Mouse (Mus musculus): ENCODE data around the gene Arhgap19. TPM values are rescaled to one million over a fixed set of nuclear protein-coding genes. Genes with fewer than 3 reads are reported as not detected.
A peak's percentile ranks its signal among the peaks of the same experiment; 100 is the strongest.

The Arhgap19 gene
- polyA plus RNA-seq, 1 experiment from 2014 or later, result 11.9 TPM

DNA sequence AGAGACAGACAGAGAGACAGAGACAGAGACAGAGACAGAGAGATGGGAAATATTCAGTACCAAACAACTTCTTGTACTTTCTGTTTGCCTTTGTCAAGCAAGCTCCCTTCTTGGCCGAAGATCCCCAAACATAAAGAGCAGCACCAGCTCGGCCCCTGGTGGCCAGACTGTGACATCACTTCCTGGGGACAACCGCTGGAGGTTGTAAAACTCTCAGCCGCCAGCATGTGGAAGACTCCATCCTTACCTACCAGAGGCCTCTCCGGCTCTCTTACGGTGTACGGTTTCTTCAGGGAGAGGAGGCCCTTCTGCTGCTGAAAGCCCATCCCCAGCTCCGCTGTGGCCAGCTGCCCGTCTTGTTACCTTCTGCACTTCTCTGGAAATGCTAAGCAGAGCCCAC, 40.3 kb downstream of the Arhgap19 start:
- no peak for ATAC-seq (ENCODE audit: extremely low read depth, insufficient number of reproducible peaks, low FRiP score, low TSS enrichment)
- H3K9ac ChIP-seq, result no peak overlapping the region
- no peaks in the 10 kb centered on the region for H3K9me3 ChIP-seq
- H3K27me3 ChIP-seq (replicated peaks), result no peaks in the 10 kb centered on the region
- H3K4me3 ChIP-seq, result no peak overlapping the region
- WGBS, result 47% methylated on average over 9 of the region's 9 CpGs
- no peak overlapping the region for H3K27ac ChIP-seq (replicated peaks)
- H3K4me2 ChIP-seq, result no peak overlapping the region
- no peaks in the 10 kb centered on the region for H3K36me3 ChIP-seq
- no peaks in the 10 kb centered on the region for H3K4me1 ChIP-seq

DNA sequence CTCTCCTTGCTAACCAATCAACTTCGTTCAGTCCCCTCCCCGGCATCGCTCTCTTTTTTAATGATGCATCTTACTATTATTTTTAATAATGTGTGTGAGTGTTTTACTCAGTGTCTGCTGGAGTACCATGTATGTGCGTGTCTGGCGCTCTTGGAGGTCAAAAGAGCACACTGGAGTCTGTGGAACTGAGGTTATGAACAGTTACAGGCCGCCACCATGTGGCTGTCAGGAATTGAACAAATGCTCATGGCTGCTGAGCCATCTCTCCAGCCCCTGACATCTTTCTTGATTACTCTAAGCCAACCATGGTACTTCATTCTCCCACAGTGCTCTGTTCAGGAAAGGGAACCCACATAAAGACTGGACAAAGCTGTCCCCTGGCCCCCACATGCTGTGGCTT, 42.1 kb downstream of the Arhgap19 start:
- Histone ChIP-seq H3K4me1 (no peaks in the 10 kb centered on the region), H3K27ac (replicated peaks) (no peak overlapping the region), H3K36me3 (no peaks in the 10 kb centered on the region), H3K27me3 (replicated peaks) (peaks cover 7% of the 10 kb centered on the region; the same call in 1 of the 2 replicates), H3K4me3 (no peak overlapping the region), H3K9ac (no peak overlapping the region), H3K4me2 (no peak overlapping the region), H3K9me3 (no peaks in the 10 kb centered on the region)
- no peak for ATAC-seq (ENCODE audit: extremely low read depth, insufficient number of reproducible peaks, low FRiP score, low TSS enrichment)
- WGBS, result 69% methylated on average over 6 of the region's 6 CpGs

GRCm38 (mm10) chr19:41759270-41759669, 42.6 kb downstream of the Arhgap19 start:
- no peak overlapping the region for H3K9ac ChIP-seq
- no peak overlapping the region for H3K4me3 ChIP-seq
- ATAC-seq (ENCODE audit: extremely low read depth, insufficient number of reproducible peaks, low FRiP score, low TSS enrichment), result no peak
- H3K4me1 ChIP-seq, result no peaks in the 10 kb centered on the region
- WGBS, result 84% methylated on average over 5 of the region's 5 CpGs
- H3K27ac ChIP-seq (replicated peaks), result no peak overlapping the region
- H3K27me3 ChIP-seq (replicated peaks), result peaks cover 7% of the 10 kb centered on the region; the same call in 1 of the 2 replicates
- no peak overlapping the region for H3K4me2 ChIP-seq
- no peaks in the 10 kb centered on the region for H3K36me3 ChIP-seq
- H3K9me3 ChIP-seq, result no peaks in the 10 kb centered on the region

- no peaks in the 10 kb centered on the region for H3K4me1 ChIP-seq
- H3K27ac ChIP-seq (replicated peaks), result no peak overlapping the region
- no peak for ATAC-seq (ENCODE audit: extremely low read depth, insufficient number of reproducible peaks, low FRiP score, low TSS enrichment)
- 76% methylated on average over 15 of the region's 15 CpGs for WGBS
- H3K4me3 ChIP-seq, result no peak overlapping the region
- H3K36me3 ChIP-seq, result no peaks in the 10 kb centered on the region
- H3K4me2 ChIP-seq, result no peak overlapping the region
- H3K27me3 ChIP-seq (replicated peaks), result peaks cover 34% of the 10 kb centered on the region
- no peak overlapping the region for H3K9ac ChIP-seq
- H3K9me3 ChIP-seq, result no peaks in the 10 kb centered on the region
Measured at GRCm38 (mm10) chr19:41754760-41755159, 47.1 kb downstream of the Arhgap19 start.

- Histone ChIP-seq H3K9me3 (no peaks in the 10 kb centered on the region), H3K4me1 (no peaks in the 10 kb centered on the region), H3K4me3 (no peak overlapping the region), H3K27me3 (replicated peaks) (peaks cover 39% of the 10 kb centered on the region), H3K9ac (no peak overlapping the region), H3K27ac (replicated peaks) (no peak overlapping the region), H3K4me2 (no peak overlapping the region), H3K36me3 (no peaks in the 10 kb centered on the region)
- WGBS, result 68% methylated on average over 11 of the region's 11 CpGs
- no peak for ATAC-seq (ENCODE audit: extremely low read depth, insufficient number of reproducible peaks, low FRiP score, low TSS enrichment)
Measured at GRCm38 (mm10) chr19:41751906-41752305, 49.9 kb downstream of the Arhgap19 start.

GRCm38 (mm10) chr19:41747436-41747835, 54.4 kb downstream of the Arhgap19 start:
- no peak overlapping the region for H3K4me2 ChIP-seq
- H3K27ac ChIP-seq (replicated peaks), result no peak overlapping the region
- WGBS, result 80% methylated on average over 14 of the region's 14 CpGs
- no peak for ATAC-seq (ENCODE audit: extremely low read depth, insufficient number of reproducible peaks, low FRiP score, low TSS enrichment)
- no peak overlapping the region for H3K9ac ChIP-seq
- no peaks in the 10 kb centered on the region for H3K9me3 ChIP-seq
- peaks cover 64% of the 10 kb centered on the region for H3K27me3 ChIP-seq (replicated peaks)
- no peak overlapping the region for H3K4me3 ChIP-seq
- H3K4me1 ChIP-seq, result peaks cover 21% of the 10 kb centered on the region
- H3K36me3 ChIP-seq, result no peaks in the 10 kb centered on the region

- no peak for ATAC-seq (ENCODE audit: extremely low read depth, insufficient number of reproducible peaks, low FRiP score, low TSS enrichment)
- H3K36me3 ChIP-seq, result no peaks in the 10 kb centered on the region
- H3K4me2 ChIP-seq, result no peak overlapping the region
- no peak overlapping the region for H3K27ac ChIP-seq (replicated peaks)
- no peak overlapping the region for H3K4me3 ChIP-seq
- no peaks in the 10 kb centered on the region for H3K9me3 ChIP-seq
- peaks cover 66% of the 10 kb centered on the region for H3K27me3 ChIP-seq (replicated peaks)
- H3K4me1 ChIP-seq, result peaks cover 21% of the 10 kb centered on the region
- WGBS, result 46% methylated on average over 15 of the region's 15 CpGs
- H3K9ac ChIP-seq, result no peak overlapping the region
Measured at GRCm38 (mm10) chr19:41745941-41746557, 55.8 kb downstream of the Arhgap19 start.

DNA sequence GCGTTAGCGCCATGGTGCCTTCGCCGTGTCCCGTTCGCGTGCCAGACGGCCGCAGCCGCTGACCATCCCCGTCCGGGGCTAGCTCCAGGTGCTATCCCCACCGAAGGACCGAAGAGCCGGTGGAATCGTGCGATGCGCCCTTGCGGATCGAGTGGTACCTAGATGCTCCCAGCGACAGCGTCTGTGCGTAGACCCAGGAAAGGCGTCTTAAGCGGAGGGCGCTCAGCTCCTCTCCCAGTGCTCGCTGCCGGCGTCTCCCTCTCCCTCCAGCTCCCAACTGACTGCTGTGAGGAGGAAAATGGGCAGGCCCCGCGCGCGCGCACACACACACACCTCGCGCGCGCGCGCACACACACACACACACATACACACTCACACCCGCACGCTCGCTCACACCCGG, 58.5 kb downstream of the Arhgap19 start, which contains the start of gene Slit1:
Slit1 (minus strand) TSS at position 270 of the 400 bp plus-strand sequence.
- peak within 1 kb of the TSS; percentile 17 for H3K9ac ChIP-seq
- peak within 1 kb of the TSS; percentile 49 for H3K4me3 ChIP-seq
- ATAC-seq (ENCODE audit: extremely low read depth, insufficient number of reproducible peaks, low FRiP score, low TSS enrichment), result no peak
- peak within 1 kb of the TSS; percentile 78 for H3K4me2 ChIP-seq
- H3K27ac ChIP-seq (replicated peaks), result no peak within 1 kb of the TSS
- WGBS, result 1% methylated on average over 37 of the region's 44 CpGs
- H3K36me3 ChIP-seq, result no peaks in the 10 kb centered on the region
- peaks cover 90% of the 10 kb centered on the region for H3K27me3 ChIP-seq (replicated peaks)
- peaks cover 28% of the 10 kb centered on the region for H3K4me1 ChIP-seq
- no peaks in the 10 kb centered on the region for H3K9me3 ChIP-seq

DNA sequence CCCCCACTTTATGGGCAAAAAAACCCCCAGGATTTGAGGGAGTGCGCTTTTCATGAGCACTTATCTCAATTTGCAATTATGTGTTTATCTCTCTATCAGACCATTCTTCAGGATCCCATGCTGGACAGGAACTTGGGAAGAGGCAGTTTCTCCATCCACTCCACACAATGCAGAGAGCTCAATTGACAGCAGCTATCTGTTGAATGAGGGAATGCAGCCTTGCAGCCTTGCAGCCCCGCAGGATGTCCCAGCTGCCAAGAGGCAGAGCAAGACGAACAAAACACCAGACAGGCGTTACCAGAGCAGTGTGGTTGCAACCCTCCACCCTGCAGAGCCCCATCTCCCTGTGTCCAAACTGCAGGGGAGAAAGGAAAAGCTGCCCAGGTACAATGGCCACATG, 63.0 kb downstream of the Arhgap19 start:
- H3K27ac ChIP-seq (replicated peaks), result no peak overlapping the region
- ATAC-seq (ENCODE audit: extremely low read depth, insufficient number of reproducible peaks, low FRiP score, low TSS enrichment), result no peak
- peaks cover 28% of the 10 kb centered on the region for H3K4me1 ChIP-seq
- no peaks in the 10 kb centered on the region for H3K36me3 ChIP-seq
- H3K4me3 ChIP-seq, result no peak overlapping the region
- 10% methylated on average over 4 of the region's 4 CpGs for WGBS
- H3K9ac ChIP-seq, result no peak overlapping the region
- no peaks in the 10 kb centered on the region for H3K9me3 ChIP-seq
- peaks cover 100% of the 10 kb centered on the region for H3K27me3 ChIP-seq (replicated peaks)
- no peak overlapping the region for H3K4me2 ChIP-seq

- ATAC-seq (ENCODE audit: extremely low read depth, insufficient number of reproducible peaks, low FRiP score, low TSS enrichment), result no peak
- peak overlapping the region; percentile 56 for H3K4me2 ChIP-seq
- no peaks in the 10 kb centered on the region for H3K36me3 ChIP-seq
- H3K27me3 ChIP-seq (replicated peaks), result peaks cover 99% of the 10 kb centered on the region
- no peaks in the 10 kb centered on the region for H3K9me3 ChIP-seq
- no peak overlapping the region for H3K27ac ChIP-seq (replicated peaks)
- no peak overlapping the region for H3K9ac ChIP-seq
- 0 out of 2 replicates have a peak overlapping the region, but pooled peaks have one; percentile 24 for H3K4me3 ChIP-seq
- 4% methylated on average over 14 of the region's 14 CpGs for WGBS
- H3K4me1 ChIP-seq, result peaks cover 23% of the 10 kb centered on the region
Measured at GRCm38 (mm10) chr19:41738429-41738805, 63.4 kb downstream of the Arhgap19 start.

DNA sequence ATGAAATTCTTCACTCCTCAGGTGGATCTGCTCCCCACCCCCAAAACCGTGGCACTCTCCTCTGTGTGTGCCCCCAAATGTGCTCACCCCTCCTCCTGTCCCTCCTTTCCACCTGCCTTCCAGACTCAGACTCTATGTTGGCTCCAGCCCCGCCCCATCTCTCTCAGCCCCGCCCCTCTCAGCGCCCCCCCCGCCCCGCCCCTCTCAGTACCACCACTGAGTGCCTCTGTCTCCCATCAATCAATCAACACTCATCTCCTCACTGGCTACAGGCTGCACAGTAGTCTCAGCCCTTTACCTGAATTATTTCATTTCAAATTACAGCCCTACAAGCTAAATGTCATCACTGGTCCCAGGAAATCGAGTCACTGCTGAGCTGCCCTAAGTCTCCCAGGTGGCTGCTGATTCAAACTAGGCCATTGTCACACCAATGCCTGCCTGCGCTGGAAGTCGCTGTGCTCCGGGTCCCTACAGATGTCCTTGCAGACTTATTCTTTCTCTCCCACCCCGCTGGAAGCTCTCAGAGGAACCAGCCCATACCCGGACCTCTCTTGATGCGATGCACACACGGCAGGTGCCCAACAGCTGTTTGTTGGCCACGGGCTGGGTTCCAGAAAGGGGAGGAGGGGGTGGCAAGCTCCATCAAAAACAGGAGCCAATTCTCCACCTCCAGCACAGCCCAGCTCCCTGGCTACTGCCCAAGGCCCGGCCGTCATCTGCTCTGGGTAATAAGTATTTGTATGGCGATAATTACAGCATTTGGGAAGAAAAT, 64.0 kb downstream of the Arhgap19 start:
- no peak overlapping the region for H3K27ac ChIP-seq (replicated peaks)
- H3K9ac ChIP-seq, result peak overlapping the region; percentile 47; the same call in 1 of the 2 replicates
- peak overlapping the region; percentile 56 for H3K4me2 ChIP-seq
- peaks cover 97% of the 10 kb centered on the region for H3K27me3 ChIP-seq (replicated peaks)
- H3K9me3 ChIP-seq, result no peaks in the 10 kb centered on the region
- no peak for ATAC-seq (ENCODE audit: extremely low read depth, insufficient number of reproducible peaks, low FRiP score, low TSS enrichment)
- H3K4me1 ChIP-seq, result peaks cover 17% of the 10 kb centered on the region
- H3K36me3 ChIP-seq, result no peaks in the 10 kb centered on the region
- WGBS, result 1% methylated on average over 18 of the region's 18 CpGs
- H3K4me3 ChIP-seq, result peak overlapping the region; percentile 24

All from heart, embryonic 13.5 days (tissue).